Mouse (Mus musculus) midbrain, embryonic 16.5 days (tissue): ENCODE measurements around the gene S100b. TPM values are rescaled to one million over a fixed set of nuclear protein-coding genes. Genes with fewer than 3 reads are reported as not detected.

Experiments used
- microRNA counts: library from miRNA; unstranded; fragments of <30 nt; microRNA quantifications from one replicate; lab custom pipeline; 2016
- microRNA-seq: library from miRNA; unstranded; fragments of <30 nt; microRNA quantifications from one replicate; pipeline ENCODE4, GENCODE M21; 2017
- polyA plus RNA-seq: library from polyadenylated mRNA; unstranded; fragments of >200 nt; fragmentation: Nextera tagmentation; extraction: Ambion mirVana; gene quantifications from 2 replicates; pipeline ENCODE4 v1.2.1, GENCODE M21; 2015

The S100b gene
- polyA plus RNA-seq, 1 experiment from 2014 or later: 2.1 TPM

MicroRNAs within 50 kb of the gene (microRNA counts, 519-probe panel; counts per million panel counts)
- 2,113 counts per million, percentile 57 among the panel's probes with 10 or more counts for microRNA mmu-miR-678 (lab: Ali Mortazavi, UCI)

Small RNA genes lying within 50 kb of the gene (microRNA-seq; reads per million reads assigned to microRNA genes)
- not detected for gene Mir678

Other genes starting within 250 kb of the S100b start
- gene Zfp280b, start 221.2 kb upstream of the S100b start, polyA plus RNA-seq: 11.9 and 14.2 TPM in 2 replicates
- not detected in 2 replicates for gene Slc5a4b, start 142.9 kb upstream of the S100b start, polyA plus RNA-seq
- gene Slc5a4a, start 106.4 kb upstream of the S100b start, polyA plus RNA-seq: 0.11 and 0.32 TPM in 2 replicates
- 419 and 423 TPM in 2 replicates for gene Prmt2, start 16.0 kb upstream of the S100b start, polyA plus RNA-seq
- gene Dip2a, start 91.4 kb downstream of the S100b start, polyA plus RNA-seq: 19.2 and 19.8 TPM in 2 replicates
- gene AC141477.1, start 186.6 kb downstream of the S100b start, polyA plus RNA-seq: not detected in 2 replicates
- gene Pcnt, start 188.9 kb downstream of the S100b start, polyA plus RNA-seq: 6.5 and 7.0 TPM in 2 replicates
- not detected in 2 replicates for gene 2610028H24Rik, start 195.2 kb downstream of the S100b start, polyA plus RNA-seq
- gene Mcm3ap, start 215.1 kb downstream of the S100b start, polyA plus RNA-seq: 61.4 and 69.9 TPM in 2 replicates
- gene Ybey, start 215.3 kb downstream of the S100b start, polyA plus RNA-seq: 6.4 and 6.7 TPM in 2 replicates